Mouse (Mus musculus) thymus, adult 2 months (tissue): Measurements from ENCODE around the gene Kdm5a. TPM values are rescaled to one million over a fixed set of nuclear protein-coding genes. Genes with fewer than 3 reads are reported as not detected.

Experiments
- DNase-seq: peaks from one replicate; pipeline ENCODE4 v3.0.0; 2021
- H3K27ac ChIP-seq: fragments of 200-500 bp; 2 replicates; pipeline ENCODE4 v1.5.1; 2012; ENCODE audit warnings: low read length, control low read depth; ENCODE audit not compliant: control insufficient read depth, insufficient read depth
- H3K27me3 ChIP-seq: fragments of 200-500 bp; 2 replicates; pipeline ENCODE4 v1.6.1; 2012; ENCODE audit warnings: mild to moderate bottlenecking, low read length, moderate library complexity, mixed read lengths; ENCODE audit not compliant: control insufficient read depth, insufficient read depth
- H3K36me3 ChIP-seq: fragments of 200-500 bp; 2 replicates; pipeline ENCODE4 v1.6.1; 2012; ENCODE audit warnings: mild to moderate bottlenecking, low read length, moderate library complexity; ENCODE audit not compliant: control insufficient read depth, insufficient read depth
- H3K4me1 ChIP-seq: fragments of 200-500 bp; replicated peaks from 2 replicates; pipeline ENCODE4 v1.6.1; 2012; ENCODE audit warnings: low read length; ENCODE audit not compliant: control insufficient read depth, insufficient read depth
- H3K4me3 ChIP-seq: fragments of 200-500 bp; 2 replicates; pipeline ENCODE4 v1.5.1; 2012; ENCODE audit warnings: mild to moderate bottlenecking, low read length, control low read depth, moderate library complexity; ENCODE audit not compliant: control insufficient read depth, insufficient read depth
- CTCF ChIP-seq: fragments of 200-500 bp; IDR thresholded peaks from 2 replicates; pipeline ENCODE4 v1.5.1; 2012; ENCODE audit warnings: mild to moderate bottlenecking, control low read depth, low read length, moderate library complexity, borderline replicate concordance; ENCODE audit not compliant: control insufficient read depth, poor library complexity, insufficient read depth; ENCODE audit errors: extremely low read depth
- POLR2A ChIP-seq: fragments of 200-500 bp; IDR thresholded peaks from 2 replicates; pipeline ENCODE4 v1.6.1; 2012; ENCODE audit warnings: mild to moderate bottlenecking, low read length, control low read depth, moderate library complexity; ENCODE audit not compliant: control insufficient read depth, poor library complexity, insufficient read depth; ENCODE audit errors: extremely low read depth
- WGBS: fragments of 180-500 bp; shearing (Covaris S2); methylation state at CpG from one replicate; pipeline ENCODE4 v1.1.7; 2018; 5-methylcytosine and 5-hydroxymethylcytosine counted together
- polyA plus RNA-seq: library from polyadenylated mRNA; depleted of rRNA; stranded (reverse); fragments of >200 nt; gene quantifications from 2 replicates; pipeline ENCODE4 v1.2.3, GENCODE M21; 2012

The Kdm5a gene
- polyA plus RNA-seq, 1 experiment, result 13.2 TPM

GRCm38 (mm10) chr6:120453556-120453955 lies 89.6 kb downstream of the Kdm5a start:
- no peaks in the 10 kb centered on the region for H3K27me3 ChIP-seq
- no peaks in the 10 kb centered on the region for H3K36me3 ChIP-seq
- no peak for DNase-seq
- no peak overlapping the region for H3K4me3 ChIP-seq
- no peak for TF ChIP-seq POLR2A
- no peak for TF ChIP-seq CTCF
- no peak overlapping the region for H3K27ac ChIP-seq
- WGBS, result 77% methylated on average over 3 of the region's 3 CpGs
- H3K4me1 ChIP-seq, result peaks cover 11% of the 10 kb centered on the region

DNA sequence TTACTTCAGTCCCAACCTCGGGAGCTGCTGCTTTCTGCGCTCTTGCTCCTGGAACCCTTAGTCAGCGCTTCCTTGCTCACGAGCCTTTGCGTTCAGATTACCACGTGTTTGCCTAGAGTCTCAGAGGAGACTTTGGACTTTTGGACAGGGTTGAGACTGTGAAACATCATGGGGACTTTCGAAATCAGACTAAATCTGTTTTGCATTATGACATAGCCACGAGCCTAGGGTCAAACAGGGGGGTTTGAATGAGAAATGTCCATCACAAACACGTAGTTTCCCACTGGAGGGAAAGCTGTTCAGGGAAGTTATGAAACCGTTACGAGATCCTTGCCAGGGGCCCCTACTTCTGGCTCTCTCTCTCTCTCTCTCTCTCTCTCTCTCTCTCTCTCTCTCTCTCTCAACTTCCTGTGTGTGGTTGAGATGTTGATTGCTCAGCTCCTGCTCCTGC lies 90.7 kb downstream of the Kdm5a start:
- Histone ChIP-seq H3K27me3 (no peaks in the 10 kb centered on the region), H3K27ac (no peak overlapping the region), H3K4me3 (no peak overlapping the region), H3K36me3 (no peaks in the 10 kb centered on the region), H3K4me1 (peaks cover 11% of the 10 kb centered on the region)
- DNase-seq, result no peak
- TF ChIP-seq POLR2A (no peak), CTCF (no peak)
- WGBS, result 10% methylated on average over 11 of the region's 11 CpGs

- Histone ChIP-seq H3K4me3 (no peak overlapping the region), H3K27me3 (no peaks in the 10 kb centered on the region), H3K4me1 (peaks cover 11% of the 10 kb centered on the region), H3K27ac (no peak overlapping the region), H3K36me3 (no peaks in the 10 kb centered on the region)
- 77% methylated on average over 7 of the region's 7 CpGs for WGBS
- DNase-seq, result no peak
- TF ChIP-seq CTCF (no peak), POLR2A (no peak)
Measured at GRCm38 (mm10) chr6:120457074-120457473, 93.2 kb downstream of the Kdm5a start.

GRCm38 (mm10) chr6:120457751-120458150 lies 93.8 kb downstream of the Kdm5a start:
- no peaks in the 10 kb centered on the region for H3K36me3 ChIP-seq
- peaks cover 11% of the 10 kb centered on the region for H3K4me1 ChIP-seq
- H3K27ac ChIP-seq, result no peak overlapping the region
- WGBS, result 91% methylated on average over 5 of the region's 5 CpGs
- H3K4me3 ChIP-seq, result no peak overlapping the region
- no peak for TF ChIP-seq POLR2A
- no peak for TF ChIP-seq CTCF
- no peaks in the 10 kb centered on the region for H3K27me3 ChIP-seq
- DNase-seq, result no peak

DNA sequence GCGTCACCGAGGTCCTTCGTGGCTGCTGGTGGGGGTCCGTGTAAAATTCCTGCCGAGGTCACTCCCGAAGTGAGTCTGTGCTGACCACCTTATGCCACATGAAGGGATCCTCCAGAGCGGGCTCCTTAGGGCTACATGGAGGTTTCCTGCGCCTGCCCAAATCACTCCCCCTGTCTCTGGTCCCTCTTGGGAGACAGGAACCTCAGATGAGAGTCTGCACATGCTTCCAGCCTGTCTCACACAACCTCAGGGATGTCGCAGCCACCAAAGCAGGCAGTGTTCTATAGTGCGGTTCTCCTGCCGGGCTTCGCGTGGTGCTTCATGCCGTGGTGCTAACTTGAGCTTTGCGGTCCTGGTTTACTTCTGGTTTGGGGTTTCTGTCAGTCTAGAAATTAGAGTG lies 97.3 kb downstream of the Kdm5a start:
- 89% methylated on average over 15 of the region's 15 CpGs for WGBS
- DNase-seq, result no peak
- H3K4me1 ChIP-seq, result peaks cover 11% of the 10 kb centered on the region
- H3K27ac ChIP-seq, result no peak overlapping the region
- no peaks in the 10 kb centered on the region for H3K36me3 ChIP-seq
- no peak for TF ChIP-seq CTCF
- H3K4me3 ChIP-seq, result no peak overlapping the region
- H3K27me3 ChIP-seq, result no peaks in the 10 kb centered on the region

GRCm38 (mm10) chr6:120462251-120462650 lies 98.3 kb downstream of the Kdm5a start:
- Histone ChIP-seq H3K36me3 (no peaks in the 10 kb centered on the region), H3K27me3 (no peaks in the 10 kb centered on the region), H3K4me1 (peaks cover 18% of the 10 kb centered on the region), H3K4me3 (no peak overlapping the region), H3K27ac (no peak overlapping the region)
- TF ChIP-seq CTCF, result no peak
- TF ChIP-seq POLR2A, result no peak
- DNase-seq, result no peak
- WGBS, result 83% methylated on average over 6 of the region's 6 CpGs
